Mouse (Mus musculus) left cerebral cortex, adult 18-20 months (tissue): ENCODE data around the gene Tspan9. TPM values are rescaled to one million over a fixed set of nuclear protein-coding genes. Genes with fewer than 3 reads are reported as not detected.

Experiments
- DNase-seq, 2 experiments: peaks; one replicate each; pipeline ENCODE4 v3.0.0; 2021 to 2022; ENCODE audit warnings: low spot score in 2 of 2, mixed read lengths in 1 of 2
- total RNA-seq, 2 experiments: library from RNA; stranded (reverse); gene quantifications; 2 replicates each; pipeline ENCODE4 v1.2.3; 2021

The Tspan9 gene
- total RNA-seq, 2 experiments from 2014 or later, result 53.5 to 53.8 TPM

DNA sequence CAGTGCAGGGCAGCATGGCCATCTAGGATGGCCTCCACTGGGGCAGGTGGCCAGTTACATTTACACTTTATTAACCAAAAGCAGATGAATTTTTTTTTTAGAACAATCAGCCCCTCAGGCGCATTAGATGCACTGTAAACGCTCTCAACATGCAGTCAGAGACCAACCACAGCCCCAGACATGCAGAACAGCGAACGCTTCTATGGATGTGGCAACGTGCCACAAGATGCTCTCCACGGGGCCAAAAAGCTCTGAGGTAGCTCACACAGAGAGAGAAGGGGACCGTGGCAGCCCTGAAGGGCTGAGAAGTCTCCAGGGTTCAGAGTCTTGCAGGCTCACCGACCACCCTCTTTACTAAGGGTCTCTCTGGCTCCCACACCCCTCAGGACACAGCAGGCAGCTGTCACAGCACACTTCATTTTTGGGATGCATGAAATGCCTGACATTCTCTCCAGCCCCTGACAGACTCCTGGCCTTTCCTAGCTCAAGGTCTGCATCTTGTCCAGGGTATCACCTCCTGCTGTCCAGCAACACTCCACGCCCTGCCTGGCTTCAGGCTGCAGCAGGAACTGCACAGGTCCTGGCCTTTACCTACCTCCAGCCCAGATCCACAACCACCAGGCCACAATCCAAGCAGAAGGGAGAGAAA lies 63.7 kb downstream of the Tspan9 start:
- DNase-seq, result no peak

- no peak for DNase-seq
Observed at GRCm38 (mm10) chr6:128078508-128078907, 64.9 kb downstream of the Tspan9 start.

GRCm38 (mm10) chr6:128076104-128077020 lies 67.0 kb downstream of the Tspan9 start:
- no peak for DNase-seq

DNA sequence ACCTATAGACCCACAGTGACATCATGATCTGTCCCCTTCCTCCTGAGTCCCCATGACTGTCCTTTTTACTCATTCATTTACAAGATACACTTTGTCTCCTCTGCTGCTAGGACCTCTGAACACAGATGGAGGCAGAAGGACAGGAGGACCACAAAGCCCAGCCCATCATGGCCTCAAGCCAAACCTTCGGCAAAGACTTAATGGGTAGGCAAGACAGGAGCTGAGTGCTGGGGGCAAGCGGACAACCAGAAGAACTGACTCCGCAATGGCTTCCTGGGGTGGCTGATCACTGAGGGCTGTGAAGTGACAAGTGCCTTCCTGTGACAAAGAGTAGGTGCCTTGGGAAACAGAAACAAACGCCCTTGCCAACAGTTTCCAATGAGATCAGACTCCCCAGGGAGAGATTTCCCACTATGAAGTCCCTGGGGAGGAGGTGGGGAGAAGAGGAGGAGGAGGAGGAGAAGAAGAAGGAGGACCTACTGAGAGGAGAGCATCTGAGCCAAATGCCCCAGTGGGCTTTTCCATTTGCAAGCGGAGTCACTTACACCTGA lies 67.9 kb downstream of the Tspan9 start:
- DNase-seq, result no peak

DNA sequence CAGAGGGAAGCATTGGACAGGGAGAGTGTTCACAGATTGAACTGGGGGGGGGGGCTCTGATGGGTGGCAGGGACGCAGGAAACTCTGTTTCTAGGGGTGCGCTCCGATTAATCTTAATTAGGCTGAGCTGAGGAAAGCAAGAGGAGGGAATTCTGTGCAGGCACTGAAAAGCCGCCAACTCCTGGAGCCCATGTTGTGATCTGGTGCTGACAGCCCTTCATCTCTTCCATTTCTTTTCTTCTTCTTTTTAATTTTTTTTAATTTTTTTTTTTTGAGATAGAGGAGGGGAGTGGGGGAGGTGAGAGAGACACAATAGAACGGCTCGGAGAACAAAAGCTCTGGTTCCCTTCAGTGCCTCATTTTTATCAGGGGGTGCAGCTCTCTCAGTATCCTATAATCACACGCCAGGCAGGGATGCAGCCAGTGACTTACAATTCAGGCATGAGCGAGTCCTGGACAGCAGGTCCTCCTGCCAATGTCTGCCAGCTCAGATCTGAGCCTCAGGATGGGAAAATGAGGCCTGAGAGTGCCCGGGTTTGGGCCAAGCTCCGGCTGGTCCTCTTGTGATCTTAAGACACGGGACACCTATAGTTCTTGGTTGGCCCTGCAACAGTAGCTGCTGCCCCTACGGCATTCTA lies 72.4 kb downstream of the Tspan9 start:
- no peak for DNase-seq

- DNase-seq, result no peak
Observed at GRCm38 (mm10) chr6:128070072-128070872, 73.1 kb downstream of the Tspan9 start.

DNA sequence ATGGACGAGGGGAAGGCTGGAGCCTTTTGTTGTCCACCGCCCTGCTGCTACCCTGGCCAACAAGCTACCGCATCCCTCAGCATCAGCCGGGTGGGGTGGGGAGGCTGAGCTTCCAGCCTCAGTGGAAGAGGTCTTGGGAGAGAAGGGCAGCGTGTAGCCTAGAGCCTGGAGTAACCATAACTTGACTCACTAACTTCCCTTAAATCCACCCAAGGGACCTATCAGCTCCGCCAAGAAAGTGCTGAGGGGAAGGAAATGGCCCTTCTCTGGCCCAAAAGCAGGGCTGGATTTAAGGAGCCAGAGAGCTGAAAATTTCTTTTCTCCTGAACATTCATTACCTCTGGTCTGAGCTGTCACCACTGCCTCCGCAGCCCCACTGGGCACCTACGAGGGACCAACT lies 75.2 kb downstream of the Tspan9 start:
- no peak for DNase-seq

DNA sequence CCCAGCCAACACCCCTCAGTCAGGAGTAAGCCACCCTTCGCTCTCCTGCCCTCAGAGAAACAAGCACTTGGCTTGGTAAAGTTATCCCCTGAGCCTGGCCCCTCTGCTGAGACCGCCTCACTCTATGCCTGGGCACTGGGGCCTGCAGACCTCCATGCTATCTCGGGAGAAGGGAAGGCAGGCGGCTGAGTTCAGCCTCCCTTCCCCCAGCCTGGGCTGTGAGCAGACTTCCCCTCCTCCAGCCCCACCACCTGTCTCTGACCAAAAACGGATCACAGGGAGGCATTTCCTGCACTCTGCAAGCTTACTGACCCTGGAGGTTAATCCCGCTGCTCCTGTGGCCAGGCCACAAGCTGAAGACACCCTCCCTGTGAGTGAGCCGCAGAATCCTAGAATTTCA lies 77.4 kb downstream of the Tspan9 start:
- DNase-seq, result no peak

GRCm38 (mm10) chr6:128063501-128063900 lies 79.9 kb downstream of the Tspan9 start:
- DNase-seq, result peak in 1 of 2 experiments; percentile 37

- no peak for DNase-seq
Observed at GRCm38 (mm10) chr6:128062784-128063183, 80.6 kb downstream of the Tspan9 start.

- no peak for DNase-seq
Observed at GRCm38 (mm10) chr6:128062216-128062615, 81.2 kb downstream of the Tspan9 start.

- DNase-seq, result no peak
Observed at GRCm38 (mm10) chr6:128061342-128061741, 82.1 kb downstream of the Tspan9 start.

- DNase-seq, result no peak
Observed at GRCm38 (mm10) chr6:128058570-128058969, 84.8 kb downstream of the Tspan9 start.

- DNase-seq, result no peak
Observed at GRCm38 (mm10) chr6:128058157-128058556, 85.2 kb downstream of the Tspan9 start.

- DNase-seq, result no peak
Observed at GRCm38 (mm10) chr6:128053000-128053732, 90.2 kb downstream of the Tspan9 start.

GRCm38 (mm10) chr6:128047671-128048070 lies 95.7 kb downstream of the Tspan9 start:
- no peak for DNase-seq

DNA sequence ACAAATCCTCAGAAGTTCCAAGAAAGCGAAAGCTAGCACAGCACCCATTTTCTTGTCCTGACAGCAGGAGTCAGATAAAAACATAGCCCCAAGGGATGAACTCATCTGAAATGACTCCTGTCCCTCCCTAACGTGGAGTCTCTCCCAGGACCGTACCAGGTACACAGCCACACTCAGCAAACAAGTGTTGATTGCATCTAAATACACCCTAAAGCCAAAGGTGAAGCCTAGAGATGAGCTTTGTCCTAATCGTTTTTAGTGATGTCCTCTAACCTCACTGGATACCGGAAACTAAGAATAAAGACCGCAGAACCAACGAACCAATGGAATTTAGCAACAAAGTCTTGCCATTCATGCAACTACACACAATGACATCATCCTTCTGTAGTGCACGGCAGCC lies 96.2 kb downstream of the Tspan9 start:
- no peak for DNase-seq

DNA sequence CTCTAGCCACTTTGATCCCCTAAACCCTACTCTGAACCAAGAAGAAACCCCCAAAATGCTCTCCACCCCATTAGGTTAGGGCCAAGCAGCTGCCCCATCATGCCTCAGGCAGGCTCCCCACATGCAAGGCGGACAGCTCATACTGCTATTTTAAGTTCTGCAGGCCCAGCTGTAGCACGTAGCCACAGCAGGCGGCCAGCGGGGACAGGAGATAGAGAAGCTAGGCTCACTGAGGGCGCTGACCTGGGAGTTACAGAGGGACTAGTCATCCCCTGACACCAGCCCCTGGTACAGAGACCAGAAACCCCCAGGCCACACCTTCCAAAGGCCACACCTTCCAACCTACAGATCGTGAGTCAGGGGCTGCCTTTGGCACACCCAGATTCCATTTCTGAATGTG lies 96.6 kb downstream of the Tspan9 start:
- no peak for DNase-seq

DNA sequence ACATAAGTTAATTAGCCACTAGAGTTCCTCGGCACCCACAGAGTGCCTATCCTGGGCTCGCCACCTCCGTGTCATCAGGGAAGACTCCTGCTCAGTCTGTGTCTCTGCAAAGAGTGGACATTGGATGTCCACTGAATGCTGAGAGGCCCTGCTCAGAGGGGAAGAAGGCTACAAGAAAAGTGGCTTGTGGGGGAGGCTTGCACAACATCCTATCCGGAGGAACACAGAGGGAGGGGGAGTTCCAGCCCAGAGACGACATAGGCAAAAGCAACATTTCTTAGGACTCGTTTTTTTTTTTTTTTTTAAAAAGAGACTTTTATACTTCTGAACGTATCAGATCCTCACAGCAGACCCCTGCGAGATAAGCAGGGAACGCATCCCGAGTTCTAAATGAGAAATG lies 98.7 kb downstream of the Tspan9 start:
- DNase-seq, result no peak

- DNase-seq, result no peak
Observed at GRCm38 (mm10) chr6:128043486-128043885, 99.9 kb downstream of the Tspan9 start.
